Mouse (Mus musculus) MEL (cell line): Measurements from ENCODE around the gene Zfand2a. TPM values are rescaled to one million over a fixed set of nuclear protein-coding genes. Genes with fewer than 3 reads are reported as not detected.

ENCODE experiments used
- DNase-seq: peaks from one replicate; pipeline ENCODE4 v3.0.0; 2011; ENCODE audit warnings: low read depth, low spot score
- H3K27ac ChIP-seq: 2 replicates; pipeline ENCODE4 v1.5.1; 2012; ENCODE audit warnings: low read depth, mild to moderate bottlenecking, control low read depth, low read length, moderate library complexity; ENCODE audit not compliant: control insufficient read depth
- H3K27me3 ChIP-seq, 2 experiments: fragments of 150-350 bp in 1 of 2; sonication (generic) in 1 of 2; 2 replicates each; pipeline ENCODE4 v1.6.1; 2012; ENCODE audit warnings: low read length in 2 of 2, mild to moderate bottlenecking in 2 of 2, improper control_type of control experiment in 1 of 2, moderate library complexity in 1 of 2; ENCODE audit not compliant: insufficient read depth in 2 of 2, control insufficient read depth in 1 of 2
- H3K36me3 ChIP-seq, 2 experiments: 2 replicates each; pipeline ENCODE4 v1.6.1; 2012 to 2014; ENCODE audit warnings: low read length in 2 of 2, improper control_type of control experiment in 1 of 2, inconsistent platforms in 1 of 2, mild to moderate bottlenecking in 1 of 2; ENCODE audit not compliant: insufficient read depth in 2 of 2, control insufficient read depth in 1 of 2
- H3K4me1 ChIP-seq, 2 experiments: fragments of 150-350 bp in 1 of 2; sonication (generic) in 1 of 2; 2 replicates each; pipeline ENCODE4 v1.6.1; 2012; ENCODE audit warnings: low read length in 2 of 2, improper control_type of control experiment in 1 of 2, mild to moderate bottlenecking in 1 of 2; ENCODE audit not compliant: insufficient read depth in 2 of 2, control insufficient read depth in 1 of 2
- H3K4me3 ChIP-seq, 2 experiments: fragments of 150-350 bp in 1 of 2; sonication (generic) in 1 of 2; 2 replicates each; pipeline ENCODE4 v1.5.1; 2012; ENCODE audit warnings: low read depth in 2 of 2, low read length in 2 of 2, mild to moderate bottlenecking in 2 of 2, moderate library complexity in 2 of 2, control low read depth in 1 of 2, improper control_type of control experiment in 1 of 2; ENCODE audit not compliant: control insufficient read depth in 1 of 2, insufficient read depth in 1 of 2
- H3K79me2 ChIP-seq: 2 replicates; pipeline ENCODE4 v1.6.1; 2012; ENCODE audit warnings: mild to moderate bottlenecking, low read length, moderate library complexity; ENCODE audit not compliant: control insufficient read depth, poor library complexity, insufficient read depth
- H3K9ac ChIP-seq: 2 replicates; pipeline ENCODE4 v1.6.1; 2012; ENCODE audit warnings: low read depth, mild to moderate bottlenecking, control low read depth, low read length, moderate library complexity; ENCODE audit not compliant: control insufficient read depth, poor library complexity, severe bottlenecking
- H3K9me3 ChIP-seq: fragments of 150-350 bp; sonication (generic); replicated peaks from 2 replicates; pipeline ENCODE4 v1.6.1; 2012; ENCODE audit warnings: mild to moderate bottlenecking, low read length, improper control_type of control experiment, moderate library complexity; ENCODE audit not compliant: insufficient read depth
- BHLHE40 ChIP-seq: IDR thresholded peaks from 2 replicates; pipeline ENCODE4 v1.6.1; 2012; ENCODE audit warnings: low read depth, mild to moderate bottlenecking, inconsistent platforms, low read length, improper control_type of control experiment, borderline replicate concordance
- CHD1 ChIP-seq: IDR thresholded peaks from 2 replicates; pipeline ENCODE4 v1.6.1; 2012; ENCODE audit warnings: low read depth, mild to moderate bottlenecking, inconsistent platforms, low read length, improper control_type of control experiment
- CHD2 ChIP-seq: IDR thresholded peaks from 2 replicates; pipeline ENCODE4 v1.6.1; 2011; ENCODE audit warnings: low read length, improper control_type of control experiment
- CTCF ChIP-seq, 3 experiments: IDR thresholded peaks in 2 of 3; conservative IDR thresholded peaks in 1 of 3; 2 replicates each; pipeline ENCODE4 v1.5.1; 2011 to 2012; ENCODE audit warnings: low read length in 3 of 3, low read depth in 2 of 3, mild to moderate bottlenecking in 2 of 3, improper control_type of control experiment in 1 of 3, inconsistent platforms in 1 of 3, mixed read lengths in 1 of 3, moderate library complexity in 1 of 3; ENCODE audit not compliant: control insufficient read depth in 1 of 3, insufficient read depth in 1 of 3, poor library complexity in 1 of 3, severe bottlenecking in 1 of 3
- ELF1 ChIP-seq: IDR thresholded peaks from 2 replicates; pipeline ENCODE4 v1.6.1; 2014; ENCODE audit warnings: low read depth, mild to moderate bottlenecking, inconsistent platforms, low read length, improper control_type of control experiment, moderate library complexity
- ETS1 ChIP-seq: IDR thresholded peaks from 2 replicates; pipeline ENCODE4 v1.6.1; 2012; ENCODE audit warnings: low read depth, mild to moderate bottlenecking, inconsistent platforms, low read length, improper control_type of control experiment, moderate library complexity
- GATA1 ChIP-seq: IDR thresholded peaks from 2 replicates; pipeline ENCODE4 v1.6.1; 2011; ENCODE audit warnings: low read depth, low read length, improper control_type of control experiment
- JUND ChIP-seq: IDR thresholded peaks from 2 replicates; pipeline ENCODE4 v1.6.1; 2011; ENCODE audit warnings: low read depth, mild to moderate bottlenecking, improper control_type of control experiment, low read length
- MAX ChIP-seq: IDR thresholded peaks from 2 replicates; pipeline ENCODE4 v1.6.1; 2011; ENCODE audit warnings: low read length, improper control_type of control experiment
- MEF2A ChIP-seq: IDR thresholded peaks from 2 replicates; pipeline ENCODE4 v1.6.1; 2014; ENCODE audit warnings: low read depth, mild to moderate bottlenecking, inconsistent platforms, low read length, improper control_type of control experiment; ENCODE audit not compliant: poor library complexity, insufficient replicate concordance, severe bottlenecking; ENCODE audit errors: extremely low read depth
- MXI1 ChIP-seq: IDR thresholded peaks from 2 replicates; pipeline ENCODE4 v1.6.1; 2011; ENCODE audit warnings: mild to moderate bottlenecking, low read depth, low read length, improper control_type of control experiment
- MYC ChIP-seq: IDR thresholded peaks from 2 replicates; pipeline ENCODE4 v1.6.1; 2011; ENCODE audit warnings: low read depth, mild to moderate bottlenecking, low read length, improper control_type of control experiment, moderate library complexity
- NELFE ChIP-seq: IDR thresholded peaks from 2 replicates; pipeline ENCODE4 v1.6.1; 2011; ENCODE audit warnings: low read depth, low read length, improper control_type of control experiment
- POLR2AphosphoS2 ChIP-seq: IDR thresholded peaks from 2 replicates; pipeline ENCODE4 v1.6.1; 2011; ENCODE audit warnings: low read length, improper control_type of control experiment
- POLR2AphosphoS5 ChIP-seq: IDR thresholded peaks from 2 replicates; pipeline ENCODE4 v1.6.1; 2012; ENCODE audit warnings: low read depth, borderline replicate concordance, mild to moderate bottlenecking, inconsistent platforms, low read length, moderate library complexity, mixed read lengths
- RCOR1 ChIP-seq: IDR thresholded peaks from 2 replicates; pipeline ENCODE4 v1.6.1; 2012; ENCODE audit warnings: low read depth, mild to moderate bottlenecking, inconsistent platforms, low read length, improper control_type of control experiment
- SIN3A ChIP-seq: IDR thresholded peaks from 2 replicates; pipeline ENCODE4 v1.6.1; 2012; ENCODE audit warnings: low read length, improper control_type of control experiment, inconsistent platforms
- TCF12 ChIP-seq: IDR thresholded peaks from 2 replicates; pipeline ENCODE4 v1.6.1; 2014; ENCODE audit warnings: low read depth, mild to moderate bottlenecking, inconsistent platforms, low read length, improper control_type of control experiment, moderate library complexity
- USF1 ChIP-seq: IDR thresholded peaks from 2 replicates; pipeline ENCODE4 v1.6.1; 2014; ENCODE audit warnings: low read depth, mild to moderate bottlenecking, inconsistent platforms, low read length, improper control_type of control experiment, moderate library complexity
- USF2 ChIP-seq, 2 experiments: IDR thresholded peaks; 2 replicates each; pipeline ENCODE4 v1.6.1; 2011 to 2012; ENCODE audit warnings: improper control_type of control experiment in 2 of 2, low read length in 2 of 2, borderline replicate concordance in 1 of 2, inconsistent platforms in 1 of 2, low read depth in 1 of 2, mild to moderate bottlenecking in 1 of 2; ENCODE audit not compliant: insufficient read depth in 1 of 2
- ZMIZ1 ChIP-seq: IDR thresholded peaks from 2 replicates; pipeline ENCODE4 v1.6.1; 2012; ENCODE audit warnings: low read depth, mild to moderate bottlenecking, inconsistent platforms, low read length, improper control_type of control experiment, moderate library complexity
- ZNF384 ChIP-seq: IDR thresholded peaks from 2 replicates; pipeline ENCODE4 v1.6.1; 2012; ENCODE audit warnings: low read depth, mild to moderate bottlenecking, inconsistent platforms, low read length, improper control_type of control experiment
- polyA plus RNA-seq, 2 experiments: library from polyadenylated mRNA; stranded (reverse) in 1 of 2; unstranded in 1 of 2; fragments of >175 nt in 1 of 2; fragments of >200 nt in 1 of 2; gene quantifications; 2 replicates each; pipeline versions ENCODE4 v1.2.1 to v1.2.4; 2012; ENCODE audit warnings: low replicate concordance in 2 of 2, low read depth in 1 of 2; ENCODE audit not compliant: insufficient read length in 2 of 2, insufficient read depth in 1 of 2, missing spikeins in 1 of 2
- total RNA-seq: library from RNA; depleted of rRNA; stranded (reverse); fragments of 300-350 nt; gene quantifications from 2 replicates; pipeline ENCODE4 v1.2.3, GENCODE M21; 2012

Gene Zfand2a
- total and polyA plus RNA-seq, 3 experiments, result 13.8 to 15.3 TPM; not detected in 1

DNA sequence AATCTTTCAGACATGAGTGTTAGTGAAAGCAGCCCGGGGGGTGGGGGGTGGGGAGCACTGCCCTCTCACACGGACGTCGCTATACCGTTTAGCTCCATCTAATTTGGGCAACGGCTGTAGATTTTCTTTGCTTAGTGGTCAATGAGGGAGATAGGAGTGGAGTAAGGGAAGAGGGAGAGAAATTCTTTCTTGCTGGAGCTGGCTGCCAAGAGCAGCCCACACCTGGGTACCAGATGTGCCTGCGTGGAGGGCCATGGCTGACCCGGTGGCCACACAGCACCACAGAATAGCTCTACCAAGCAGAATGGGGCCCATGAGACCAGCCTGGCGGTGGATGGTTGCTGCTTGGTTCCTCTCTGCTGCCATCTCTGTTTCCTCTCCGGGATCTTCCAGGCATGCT, 37.6 kb upstream of the Zfand2a start (continued):
- TF ChIP-seq POLR2AphosphoS5 (no peak), ETS1 (no peak)

DNA sequence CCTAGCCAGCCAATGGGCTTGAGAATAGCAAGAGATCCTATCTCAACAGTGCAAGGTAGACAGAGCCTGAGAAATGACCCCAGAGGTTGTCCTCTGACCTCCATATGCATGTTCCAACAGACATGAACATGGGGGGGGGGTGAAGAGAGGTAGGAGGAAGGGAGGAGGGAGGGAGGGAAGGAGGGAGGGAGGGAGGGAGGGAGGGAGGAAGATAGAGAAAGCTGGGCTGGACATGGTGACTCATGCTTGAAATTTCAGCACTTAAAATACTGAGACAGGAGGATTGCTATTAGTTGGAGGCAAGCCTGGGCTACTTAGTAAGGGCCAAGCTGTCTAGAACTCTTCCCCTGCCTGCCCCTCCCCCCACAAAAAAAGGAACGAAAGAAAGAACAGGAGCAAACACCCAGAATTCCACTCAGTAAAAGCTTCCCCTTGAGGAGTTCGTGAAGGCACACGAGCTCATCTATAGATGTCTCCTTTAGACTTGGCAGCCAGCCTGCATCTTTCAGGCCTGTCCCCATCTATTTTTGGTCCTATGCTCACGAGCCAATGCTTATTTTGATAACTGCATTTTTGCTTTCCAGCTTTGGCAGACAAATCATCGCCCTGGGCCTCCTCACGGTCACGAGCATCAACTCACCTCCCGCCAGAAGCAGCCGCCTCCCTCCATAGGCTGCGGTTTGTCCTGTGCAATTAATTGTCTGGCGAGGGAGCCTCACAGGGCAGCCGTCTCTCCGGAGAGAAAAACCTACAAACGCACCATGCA, 35.9 kb upstream of the Zfand2a start:
- no peaks in the 10 kb centered on the region; a peak in 1 of 4 replicates for H3K27me3 ChIP-seq
- H3K27ac ChIP-seq, result no peak overlapping the region
- H3K9ac ChIP-seq, result no peak overlapping the region
- H3K79me2 ChIP-seq, result no peaks in the 10 kb centered on the region
- DNase-seq, result no peak
- H3K4me3 ChIP-seq, result no peak overlapping the region
- TF ChIP-seq NELFE (no peak), JUND (no peak), TCF12 (no peak), MXI1 (no peak), MYC (no peak), CTCF (IDR thresholded peaks at IDR 0.05 in 2 of 3, conservative IDR thresholded peaks at IDR 0.05 in 1 of 3; ENCODE audit: control insufficient read depth in 1 of 3, insufficient read depth in 1 of 3, low read depth in 2 of 3, low read length in 3 of 3, poor library complexity in 1 of 3, severe bottlenecking in 1 of 3) (no peak), ZNF384 (no peak), BHLHE40 (no peak), RCOR1 (no peak), CHD2 (no peak), SIN3A (no peak), GATA1 (no peak), MEF2A (no peak), CHD1 (no peak), USF2 (IDR thresholded peaks at IDR 0.05; ENCODE audit: borderline replicate concordance in 1 of 2, insufficient read depth in 1 of 2, low read depth in 1 of 2, low read length in 2 of 2) (no peak), POLR2AphosphoS2 (no peak), MAX (no peak), ELF1 (no peak), USF1 (no peak), ZMIZ1 (no peak)
- H3K36me3 ChIP-seq, result no peaks in the 10 kb centered on the region
- no peaks in the 10 kb centered on the region for H3K9me3 ChIP-seq
- no peaks in the 10 kb centered on the region for H3K4me1 ChIP-seq
